Mouse (Mus musculus): ENCODE data around the gene Ccdc114. TPM values are rescaled to one million over a fixed set of nuclear protein-coding genes. Genes with fewer than 3 reads are reported as not detected.
"Not testable (repeated sequence)": the region's sequence is repeated elsewhere in the genome, so short reads cannot be mapped to it uniquely, and the experiment has no call there.

Gene Ccdc114
- polyA plus RNA-seq, 1 experiment from 2014 or later, result 5.3 TPM

- Histone ChIP-seq H3K36me3 (ENCODE audit: control insufficient read depth, insufficient read depth, low read length) (no peaks in the 10 kb centered on the region), H3K9me3 (ENCODE audit: control insufficient read depth, low read length) (no peaks in the 10 kb centered on the region), H3K4me2 (replicated peaks; ENCODE audit: low read depth, low read length) (no peak overlapping the region), H3K4me3 (ENCODE audit: low read depth, low read length) (no peak overlapping the region), H3K27ac (ENCODE audit: low read depth, low read length) (no peak overlapping the region), H3K4me1 (replicated peaks; ENCODE audit: control insufficient read depth, insufficient read depth, low read length) (no peaks in the 10 kb centered on the region), H3K9ac (ENCODE audit: low read depth, low read length) (no peak overlapping the region), H3K27me3 (ENCODE audit: control insufficient read depth, insufficient read depth, low read length) (no peaks in the 10 kb centered on the region)
- ATAC-seq (ENCODE audit: low FRiP score), result no peak
- no peak for DNase-seq (ENCODE audit: low spot score)
- 90% methylated on average over 9 of the region's 9 CpGs for WGBS
Measured at GRCm38 (mm10) chr7:45941986-45942385, 18.1 kb downstream of the Ccdc114 start.

DNA sequence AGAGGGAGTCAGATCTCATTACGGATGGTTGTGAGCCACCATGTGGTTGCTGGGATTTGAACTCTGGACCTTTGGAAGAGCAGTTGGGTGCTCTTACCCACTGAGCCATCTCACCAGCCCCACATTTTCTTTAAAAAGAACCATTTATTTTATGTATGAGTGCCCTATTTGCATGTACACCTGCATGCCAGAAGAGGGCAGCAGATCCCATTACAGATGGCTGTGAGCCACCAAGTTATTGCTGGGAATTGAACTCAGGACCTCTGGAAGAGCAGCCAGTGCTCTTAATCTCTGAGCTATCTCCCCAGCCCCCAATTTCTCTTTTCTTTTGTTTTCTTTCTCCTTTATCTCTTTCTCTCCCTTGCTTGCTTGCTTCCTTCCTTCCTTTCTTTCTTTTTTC, 19.4 kb downstream of the Ccdc114 start:
- H3K27me3 ChIP-seq (ENCODE audit: control insufficient read depth, insufficient read depth, low read length); DNase-seq (ENCODE audit: low spot score); ATAC-seq (ENCODE audit: low FRiP score); H3K36me3 ChIP-seq (ENCODE audit: control insufficient read depth, insufficient read depth, low read length); H3K4me1 ChIP-seq (replicated peaks; ENCODE audit: control insufficient read depth, insufficient read depth, low read length); H3K9ac ChIP-seq (ENCODE audit: low read depth, low read length); H3K9me3 ChIP-seq (ENCODE audit: control insufficient read depth, low read length); H3K4me3 ChIP-seq (ENCODE audit: low read depth, low read length); H3K27ac ChIP-seq (ENCODE audit: low read depth, low read length); H3K4me2 ChIP-seq (replicated peaks; ENCODE audit: low read depth, low read length): not testable (repeated sequence)
- WGBS, result 67% methylated on average over 1 of the region's 1 CpGs

- 83% methylated on average over 4 of the region's 4 CpGs for WGBS
- Histone ChIP-seq H3K27ac (ENCODE audit: low read depth, low read length) (no peak overlapping the region), H3K36me3 (ENCODE audit: control insufficient read depth, insufficient read depth, low read length) (no peaks in the 10 kb centered on the region), H3K9me3 (ENCODE audit: control insufficient read depth, low read length) (no peaks in the 10 kb centered on the region), H3K27me3 (ENCODE audit: control insufficient read depth, insufficient read depth, low read length) (no peaks in the 10 kb centered on the region), H3K9ac (ENCODE audit: low read depth, low read length) (no peak overlapping the region), H3K4me2 (replicated peaks; ENCODE audit: low read depth, low read length) (no peak overlapping the region), H3K4me1 (replicated peaks; ENCODE audit: control insufficient read depth, insufficient read depth, low read length) (no peaks in the 10 kb centered on the region), H3K4me3 (ENCODE audit: low read depth, low read length) (no peak overlapping the region)
- no peak for ATAC-seq (ENCODE audit: low FRiP score)
- no peak for DNase-seq (ENCODE audit: low spot score)
Measured at GRCm38 (mm10) chr7:45949061-45949460, 25.2 kb downstream of the Ccdc114 start.

- WGBS, result 72% methylated on average over 4 of the region's 4 CpGs
- H3K4me1 ChIP-seq (replicated peaks; ENCODE audit: control insufficient read depth, insufficient read depth, low read length), result no peaks in the 10 kb centered on the region
Measured at GRCm38 (mm10) chr7:45956611-45957010, 32.7 kb downstream of the Ccdc114 start.

DNA sequence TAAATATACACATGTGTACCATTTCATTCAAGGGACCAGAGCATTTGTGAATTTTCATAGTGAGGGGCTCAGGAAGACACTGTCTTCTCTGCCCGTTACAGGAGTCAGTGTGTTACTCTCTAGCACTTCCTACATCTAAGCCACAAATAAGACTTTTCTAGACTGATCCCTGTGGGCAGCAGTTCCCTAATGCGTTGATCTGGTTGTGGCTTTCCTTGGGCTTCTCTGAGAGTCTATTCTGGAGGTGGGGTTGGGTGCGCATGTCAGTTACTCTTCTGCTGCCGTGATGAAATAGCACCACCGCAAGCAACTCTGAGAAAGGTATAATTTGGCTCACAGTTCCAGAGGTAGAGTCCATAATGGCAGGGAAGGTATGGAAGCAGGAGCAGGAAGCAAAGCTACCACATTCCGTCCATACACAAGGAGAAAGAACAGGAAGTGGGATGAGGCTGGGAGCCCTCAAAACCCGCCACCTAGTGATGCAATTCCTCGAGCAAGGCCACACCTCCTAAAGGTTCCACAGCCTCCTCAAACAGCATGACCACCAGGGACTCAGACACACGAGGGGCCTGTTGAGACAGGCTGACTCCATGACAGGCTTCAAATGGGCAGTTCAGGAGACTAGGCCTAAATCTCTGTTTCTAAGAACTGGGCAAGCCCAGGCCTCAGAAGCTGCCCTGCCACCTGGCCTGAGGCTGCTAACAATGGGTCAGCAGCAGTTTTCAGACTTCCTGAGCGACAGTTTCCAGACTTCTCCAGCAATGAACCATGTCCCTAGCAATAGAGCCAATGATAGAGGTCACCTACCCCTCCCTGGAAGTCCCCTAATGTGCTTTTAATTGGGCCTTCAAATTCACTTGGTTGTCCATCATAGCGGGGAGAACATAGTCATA, 48.2 kb downstream of the Ccdc114 start:
- DNase-seq (ENCODE audit: low spot score) (no peak), ATAC-seq (ENCODE audit: low FRiP score) (no peak)
- no peaks in the 10 kb centered on the region for H3K9me3 ChIP-seq (ENCODE audit: control insufficient read depth, low read length)
- no peaks in the 10 kb centered on the region for H3K4me1 ChIP-seq (replicated peaks; ENCODE audit: control insufficient read depth, insufficient read depth, low read length)
- H3K4me3 ChIP-seq (ENCODE audit: low read depth, low read length), result no peak overlapping the region
- 81% methylated on average over 11 of the region's 11 CpGs for WGBS
- H3K27me3 ChIP-seq (ENCODE audit: control insufficient read depth, insufficient read depth, low read length), result no peaks in the 10 kb centered on the region
- no peak overlapping the region for H3K4me2 ChIP-seq (replicated peaks; ENCODE audit: low read depth, low read length)
- H3K9ac ChIP-seq (ENCODE audit: low read depth, low read length), result no peak overlapping the region
- no peaks in the 10 kb centered on the region for H3K36me3 ChIP-seq (ENCODE audit: control insufficient read depth, insufficient read depth, low read length)
- no peak overlapping the region for H3K27ac ChIP-seq (ENCODE audit: low read depth, low read length)

More at GRCm38 (mm10) chr7:45956611-45957010, 32.7 kb downstream of the Ccdc114 start:
- Histone ChIP-seq H3K36me3 (ENCODE audit: control insufficient read depth, insufficient read depth, low read length) (no peaks in the 10 kb centered on the region), H3K9ac (ENCODE audit: low read depth, low read length) (no peak overlapping the region), H3K27ac (ENCODE audit: low read depth, low read length) (no peak overlapping the region), H3K4me2 (replicated peaks; ENCODE audit: low read depth, low read length) (no peak overlapping the region), H3K9me3 (ENCODE audit: control insufficient read depth, low read length) (no peaks in the 10 kb centered on the region), H3K27me3 (ENCODE audit: control insufficient read depth, insufficient read depth, low read length) (no peaks in the 10 kb centered on the region), H3K4me3 (ENCODE audit: low read depth, low read length) (no peak overlapping the region)
- ATAC-seq (ENCODE audit: low FRiP score) (no peak), DNase-seq (ENCODE audit: low spot score) (no peak)

DNA sequence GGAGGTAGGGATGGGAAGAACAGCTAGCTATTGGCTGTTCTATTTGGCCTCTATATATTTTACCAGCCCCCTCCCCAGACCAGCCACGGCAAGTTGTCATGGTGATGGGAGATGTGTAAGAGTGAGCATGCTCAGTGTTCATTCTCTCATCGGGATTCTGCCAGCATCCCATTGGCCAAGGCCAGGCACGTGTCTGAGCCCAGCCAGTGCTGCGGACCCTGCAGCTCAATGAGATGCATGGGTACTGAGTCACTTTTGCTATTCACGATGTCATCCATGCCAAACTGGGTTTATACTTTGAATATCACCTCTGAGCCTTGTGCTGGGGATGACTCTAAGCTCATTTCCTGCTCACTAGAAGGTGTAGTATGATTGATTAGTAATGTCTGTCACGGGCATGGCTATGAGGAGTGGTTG, 49.4 kb downstream of the Ccdc114 start:
- Histone ChIP-seq H3K27ac (ENCODE audit: low read depth, low read length) (no peak overlapping the region), H3K9ac (ENCODE audit: low read depth, low read length) (no peak overlapping the region), H3K27me3 (ENCODE audit: control insufficient read depth, insufficient read depth, low read length) (no peaks in the 10 kb centered on the region), H3K36me3 (ENCODE audit: control insufficient read depth, insufficient read depth, low read length) (no peaks in the 10 kb centered on the region), H3K4me2 (replicated peaks; ENCODE audit: low read depth, low read length) (no peak overlapping the region), H3K4me3 (ENCODE audit: low read depth, low read length) (no peak overlapping the region), H3K9me3 (ENCODE audit: control insufficient read depth, low read length) (no peaks in the 10 kb centered on the region), H3K4me1 (replicated peaks; ENCODE audit: control insufficient read depth, insufficient read depth, low read length) (no peaks in the 10 kb centered on the region)
- WGBS, result 79% methylated on average over 6 of the region's 6 CpGs
- ATAC-seq (ENCODE audit: low FRiP score) (no peak), DNase-seq (ENCODE audit: low spot score) (no peak)

DNA sequence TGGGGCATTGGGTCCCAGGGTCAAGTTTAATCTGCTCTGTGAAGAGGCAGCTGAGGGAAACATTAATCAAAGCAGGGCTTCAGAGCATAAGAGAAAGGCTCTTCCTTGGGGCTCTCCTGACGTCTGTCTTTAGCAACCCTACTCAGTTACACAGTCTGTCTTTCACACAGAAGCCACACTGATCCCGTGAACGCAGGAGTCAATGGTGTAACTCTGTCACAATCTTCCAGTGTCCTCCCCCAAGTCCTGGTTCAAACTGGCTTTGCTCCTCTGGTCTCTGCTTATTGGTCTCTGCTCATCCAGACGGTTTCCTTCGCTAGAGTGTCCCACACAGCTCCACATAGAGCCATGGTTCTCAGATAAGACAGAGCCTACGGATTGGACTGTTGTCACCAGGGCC, 50.2 kb downstream of the Ccdc114 start:
- Histone ChIP-seq H3K4me1 (replicated peaks; ENCODE audit: control insufficient read depth, insufficient read depth, low read length) (no peaks in the 10 kb centered on the region), H3K4me3 (ENCODE audit: low read depth, low read length) (no peak overlapping the region), H3K36me3 (ENCODE audit: control insufficient read depth, insufficient read depth, low read length) (no peaks in the 10 kb centered on the region), H3K9ac (ENCODE audit: low read depth, low read length) (no peak overlapping the region), H3K27me3 (ENCODE audit: control insufficient read depth, insufficient read depth, low read length) (no peaks in the 10 kb centered on the region), H3K4me2 (replicated peaks; ENCODE audit: low read depth, low read length) (no peak overlapping the region), H3K9me3 (ENCODE audit: control insufficient read depth, low read length) (no peaks in the 10 kb centered on the region), H3K27ac (ENCODE audit: low read depth, low read length) (no peak overlapping the region)
- 79% methylated on average over 6 of the region's 6 CpGs for WGBS
- ATAC-seq (ENCODE audit: low FRiP score) (no peak), DNase-seq (ENCODE audit: low spot score) (no peak)

GRCm38 (mm10) chr7:45974512-45974911, 50.6 kb downstream of the Ccdc114 start:
- ATAC-seq (ENCODE audit: low FRiP score) (no peak), DNase-seq (ENCODE audit: low spot score) (no peak)
- Histone ChIP-seq H3K9ac (ENCODE audit: low read depth, low read length) (no peak overlapping the region), H3K36me3 (ENCODE audit: control insufficient read depth, insufficient read depth, low read length) (no peaks in the 10 kb centered on the region), H3K4me2 (replicated peaks; ENCODE audit: low read depth, low read length) (no peak overlapping the region), H3K27ac (ENCODE audit: low read depth, low read length) (no peak overlapping the region), H3K27me3 (ENCODE audit: control insufficient read depth, insufficient read depth, low read length) (no peaks in the 10 kb centered on the region), H3K4me3 (ENCODE audit: low read depth, low read length) (no peak overlapping the region), H3K4me1 (replicated peaks; ENCODE audit: control insufficient read depth, insufficient read depth, low read length) (no peaks in the 10 kb centered on the region), H3K9me3 (ENCODE audit: control insufficient read depth, low read length) (no peaks in the 10 kb centered on the region)
- WGBS, result 78% methylated on average over 6 of the region's 6 CpGs

GRCm38 (mm10) chr7:45981612-45982011, 57.7 kb downstream of the Ccdc114 start:
- no peak for DNase-seq (ENCODE audit: low spot score)
- Histone ChIP-seq H3K27me3 (ENCODE audit: control insufficient read depth, insufficient read depth, low read length) (no peaks in the 10 kb centered on the region), H3K4me2 (replicated peaks; ENCODE audit: low read depth, low read length) (no peak overlapping the region), H3K4me3 (ENCODE audit: low read depth, low read length) (no peak overlapping the region), H3K4me1 (replicated peaks; ENCODE audit: control insufficient read depth, insufficient read depth, low read length) (no peaks in the 10 kb centered on the region), H3K36me3 (ENCODE audit: control insufficient read depth, insufficient read depth, low read length) (no peaks in the 10 kb centered on the region), H3K9ac (ENCODE audit: low read depth, low read length) (no peak overlapping the region), H3K9me3 (ENCODE audit: control insufficient read depth, low read length) (no peaks in the 10 kb centered on the region), H3K27ac (ENCODE audit: low read depth, low read length) (no peak overlapping the region)
- WGBS, result 83% methylated on average over 5 of the region's 5 CpGs
- no peak for ATAC-seq (ENCODE audit: low FRiP score)

Data from hindbrain, embryonic 11.5 days (tissue).